Mouse (Mus musculus) midbrain, embryonic 10.5 days (tissue): Measurements from ENCODE around the gene Rab1a. TPM values are rescaled to one million over a fixed set of nuclear protein-coding genes. Genes with fewer than 3 reads are reported as not detected.

Experiments used
- DNase-seq: peaks from one replicate; pipeline ENCODE4 v3.0.0-alpha.2; 2017; ENCODE audit warnings: low spot score
- H3K27ac ChIP-seq: fragments of 300-500 bp; sonication (generic); replicated peaks from 2 replicates; pipeline ENCODE4 v1.5.1; 2016; ENCODE audit warnings: mild to moderate bottlenecking
- H3K27me3 ChIP-seq: fragments of 300-500 bp; sonication (generic); 2 replicates; pipeline ENCODE4 v1.6.1; 2016; ENCODE audit warnings: low read depth, mild to moderate bottlenecking; ENCODE audit not compliant: poor library complexity, severe bottlenecking
- H3K36me3 ChIP-seq: fragments of 300-500 bp; sonication (generic); 2 replicates; pipeline ENCODE4 v1.6.1; 2016; ENCODE audit warnings: mild to moderate bottlenecking, moderate library complexity
- H3K4me1 ChIP-seq: fragments of 300-500 bp; sonication (generic); 2 replicates; pipeline ENCODE4 v1.6.1; 2016
- H3K4me3 ChIP-seq: fragments of 300-500 bp; sonication (generic); 2 replicates; pipeline ENCODE4 v1.5.1; 2016; ENCODE audit warnings: mild to moderate bottlenecking, moderate library complexity
- H3K9me3 ChIP-seq: fragments of 300-500 bp; sonication (generic); replicated peaks from 2 replicates; pipeline ENCODE4 v1.6.1; 2016; ENCODE audit warnings: mild to moderate bottlenecking
- WGBS: fragments of 180-500 bp; shearing (Covaris S2); methylation state at CpG from one replicate; pipeline ENCODE4 v1.1.7; 2016; 5-methylcytosine and 5-hydroxymethylcytosine counted together
- polyA plus RNA-seq: library from polyadenylated mRNA; unstranded; fragments of >200 nt; fragmentation: Nextera tagmentation; extraction: Ambion mirVana; gene quantifications from 2 replicates; pipeline ENCODE4 v1.2.1, GENCODE M21; 2016

Gene Rab1a
- polyA plus RNA-seq, 1 experiment from 2014 or later: 219 TPM

GRCm38 (mm10) chr11:20262628-20263380 is 61.6 kb downstream of the Rab1a start:
- WGBS: 57% methylated on average over 8 of the region's 8 CpGs
- Histone ChIP-seq H3K4me1 (no peaks in the 10 kb centered on the region), H3K4me3 (no peak overlapping the region), H3K9me3 (no peaks in the 10 kb centered on the region), H3K27me3 (no peaks in the 10 kb centered on the region), H3K27ac (no peak overlapping the region), H3K36me3 (no peaks in the 10 kb centered on the region)
- DNase-seq: no peak

GRCm38 (mm10) chr11:20269885-20270284 is 68.7 kb downstream of the Rab1a start:
- Histone ChIP-seq H3K27me3 (no peaks in the 10 kb centered on the region), H3K9me3 (no peaks in the 10 kb centered on the region), H3K4me3 (no peak overlapping the region), H3K27ac (no peak overlapping the region), H3K4me1 (peaks cover 4% of the 10 kb centered on the region; the same call in 1 of the 2 replicates), H3K36me3 (no peaks in the 10 kb centered on the region)
- DNase-seq: no peak
- 91% methylated on average over 6 of the region's 6 CpGs for WGBS

- Histone ChIP-seq H3K9me3 (no peaks in the 10 kb centered on the region), H3K4me1 (peaks cover 4% of the 10 kb centered on the region; the same call in 1 of the 2 replicates), H3K4me3 (no peak overlapping the region), H3K36me3 (no peaks in the 10 kb centered on the region), H3K27me3 (no peaks in the 10 kb centered on the region), H3K27ac (no peak overlapping the region)
- 69% methylated on average over 2 of the region's 2 CpGs for WGBS
- DNase-seq: no peak
Measured at GRCm38 (mm10) chr11:20275974-20276373, 74.7 kb downstream of the Rab1a start.

Other genes starting within 250 kb of the Rab1a start
- gene Actr2, start 88.5 kb upstream of the Rab1a start, polyA plus RNA-seq: 112 and 130 TPM in 2 replicates
- 38.1 and 43.2 TPM in 2 replicates for gene Cep68, start 48.0 kb downstream of the Rab1a start, polyA plus RNA-seq
- gene Slc1a4, start 131.3 kb downstream of the Rab1a start, polyA plus RNA-seq: 14.8 and 19.4 TPM in 2 replicates